Mouse (Mus musculus): Measurements from ENCODE around the gene Efcab6.

DNA sequence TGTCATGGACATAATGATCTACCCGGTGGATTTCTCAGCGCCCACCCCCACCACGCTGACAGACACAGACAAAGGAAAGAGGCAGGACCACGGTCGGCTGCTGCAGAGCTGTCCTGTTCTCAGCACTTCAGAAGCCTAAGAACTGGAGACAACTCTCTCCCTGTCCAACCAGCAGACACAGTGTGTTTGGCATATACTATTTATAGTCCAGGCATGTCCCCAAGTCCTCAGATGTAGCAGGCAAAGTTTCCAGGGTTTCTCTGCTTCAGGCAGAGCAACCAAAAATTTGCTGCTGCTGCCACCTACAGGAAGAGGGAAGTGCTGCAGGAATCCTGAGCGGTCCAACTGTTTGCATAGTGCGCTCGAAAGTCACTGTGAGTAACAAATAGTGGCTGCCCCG is 11.3 kb downstream of the Efcab6 start:
- TF ChIP-seq CHD2 (IDR thresholded peaks at IDR 0.05; ENCODE audit: low read depth, low read length) = no peak
- TF ChIP-seq ZNF384 (IDR thresholded peaks at IDR 0.05; ENCODE audit: low read depth, low read length) = no peak
- TF ChIP-seq ZC3H11A (IDR thresholded peaks at IDR 0.05; ENCODE audit: borderline replicate concordance, low read depth, low read length) = peak; percentile 91; the same call in 1 of the 2 replicates
- no peak for TF ChIP-seq MAFK (IDR thresholded peaks at IDR 0.05; ENCODE audit: insufficient read depth, low read depth, low read length)
- TF ChIP-seq HCFC1 (IDR thresholded peaks at IDR 0.05; ENCODE audit: borderline replicate concordance, insufficient read depth, low read length) = no peak

Data from ES-E14 (cell line).